Mouse (Mus musculus): ENCODE data around the gene Afm. TPM values are rescaled to one million over a fixed set of nuclear protein-coding genes. Genes with fewer than 3 reads are reported as not detected.

The Afm gene
- polyA plus RNA-seq, 1 experiment: not detected

GRCm38 (mm10) chr5:90601469-90601868 lies 82.7 kb downstream of the Afm start:
- Histone ChIP-seq H3K4me1 (ENCODE audit: control insufficient read depth, insufficient read depth, low read length) (no peaks in the 10 kb centered on the region), H3K27ac (ENCODE audit: control insufficient read depth, insufficient read depth, low read depth, low read length, poor library complexity) (no peak overlapping the region), H3K4me3 (replicated peaks; ENCODE audit: control insufficient read depth, low read depth, low read length) (no peak overlapping the region)
- TF ChIP-seq POLR2A (IDR thresholded peaks at IDR 0.05; ENCODE audit: borderline replicate concordance, control insufficient read depth, low read depth, low read length) (no peak), CTCF (IDR thresholded peaks at IDR 0.05; ENCODE audit: control insufficient read depth, insufficient read depth, low read length) (no peak)
- 12% methylated on average over 6 of the region's 6 CpGs for WGBS

Other genes with a start within 250 kb of the Afm start
- gene Ankrd17, start 152.4 kb upstream of the Afm start, polyA plus RNA-seq (2011; ENCODE audit: insufficient read depth, insufficient read length, low replicate concordance, missing spikeins): 19.6 and 31.0 TPM in 2 replicates
- 1.3 and 2.0 TPM in 2 replicates for gene Gm9958, start 151.7 kb upstream of the Afm start, polyA plus RNA-seq (2011; ENCODE audit: insufficient read depth, insufficient read length, low replicate concordance, missing spikeins)
- gene Alb, start 58.0 kb upstream of the Afm start, polyA plus RNA-seq (2011; ENCODE audit: insufficient read depth, insufficient read length, low replicate concordance, missing spikeins): 53.1 and 205 TPM in 2 replicates
- gene Afp, start 28.2 kb upstream of the Afm start, polyA plus RNA-seq (2011; ENCODE audit: insufficient read depth, insufficient read length, low replicate concordance, missing spikeins): 1.8 and 2.6 TPM in 2 replicates
- not detected in 2 replicates for gene 5830473C10Rik, start 42.2 kb downstream of the Afm start, polyA plus RNA-seq (2011; ENCODE audit: insufficient read depth, insufficient read length, low replicate concordance, missing spikeins)
- gene Rassf6, start 121.7 kb downstream of the Afm start, polyA plus RNA-seq (2011; ENCODE audit: insufficient read depth, insufficient read length, low replicate concordance, missing spikeins): not detected in 2 replicates
- 2.7 and 5.4 TPM in 2 replicates for gene Cxcl5, start 240.4 kb downstream of the Afm start, polyA plus RNA-seq (2011; ENCODE audit: insufficient read depth, insufficient read length, low replicate concordance, missing spikeins)
- 311 and 487 TPM in 2 replicates for gene Ppbp, start 249.6 kb downstream of the Afm start, polyA plus RNA-seq (2011; ENCODE audit: insufficient read depth, insufficient read length, low replicate concordance, missing spikeins)